Mouse (Mus musculus) midbrain, embryonic 11.5 days (tissue): ENCODE measurements around the gene Olfr811. TPM values are rescaled to one million over a fixed set of nuclear protein-coding genes. Genes with fewer than 3 reads are reported as not detected.

ENCODE experiments used
- polyA plus RNA-seq: library from polyadenylated mRNA; unstranded; fragments of >200 nt; fragmentation: Nextera tagmentation; extraction: Ambion mirVana; gene quantifications from 2 replicates; pipeline ENCODE4 v1.2.1, GENCODE M21; 2014

Gene Olfr811
- polyA plus RNA-seq, 1 experiment from 2014 or later, result not detected

Other genes starting within 250 kb of the Olfr811 start
- not detected in 2 replicates for gene Olfr794, start 236.7 kb downstream of the Olfr811 start, polyA plus RNA-seq
- not detected in 2 replicates for gene Olfr796, start 191.8 kb downstream of the Olfr811 start, polyA plus RNA-seq
- not detected in 2 replicates for gene Olfr798, start 176.5 kb downstream of the Olfr811 start, polyA plus RNA-seq
- gene Olfr799, start 166.9 kb downstream of the Olfr811 start, polyA plus RNA-seq, result not detected in 2 replicates
- not detected in 2 replicates for gene Olfr800, start 146.7 kb downstream of the Olfr811 start, polyA plus RNA-seq
- not detected in 2 replicates for gene Olfr801, start 130.5 kb downstream of the Olfr811 start, polyA plus RNA-seq
- gene Olfr802, start 116.2 kb downstream of the Olfr811 start, polyA plus RNA-seq, result not detected in 2 replicates
- not detected in 2 replicates for gene Olfr803, start 110.1 kb downstream of the Olfr811 start, polyA plus RNA-seq
- gene Olfr804, start 101.2 kb downstream of the Olfr811 start, polyA plus RNA-seq, result not detected in 2 replicates
- not detected in 2 replicates for gene Olfr805, start 75.0 kb downstream of the Olfr811 start, polyA plus RNA-seq
- not detected in 2 replicates for gene Olfr806, start 62.5 kb downstream of the Olfr811 start, polyA plus RNA-seq
- gene Olfr807, start 46.6 kb downstream of the Olfr811 start, polyA plus RNA-seq, result not detected in 2 replicates
- gene Olfr808, start 38.9 kb downstream of the Olfr811 start, polyA plus RNA-seq, result not detected in 2 replicates
- gene Olfr809, start 29.8 kb downstream of the Olfr811 start, polyA plus RNA-seq, result not detected in 2 replicates
- not detected in 2 replicates for gene Olfr810, start 9.5 kb downstream of the Olfr811 start, polyA plus RNA-seq
- gene Olfr812, start 41.7 kb upstream of the Olfr811 start, polyA plus RNA-seq, result not detected in 2 replicates
- not detected in 2 replicates for gene Olfr813, start 51.0 kb upstream of the Olfr811 start, polyA plus RNA-seq
- gene Olfr814, start 75.5 kb upstream of the Olfr811 start, polyA plus RNA-seq, result not detected in 2 replicates
- gene Olfr815, start 101.5 kb upstream of the Olfr811 start, polyA plus RNA-seq, result not detected in 2 replicates
- gene Olfr816, start 111.2 kb upstream of the Olfr811 start, polyA plus RNA-seq, result not detected in 2 replicates
- gene Olfr818, start 144.7 kb upstream of the Olfr811 start, polyA plus RNA-seq, result not detected in 2 replicates
- gene Olfr819, start 162.9 kb upstream of the Olfr811 start, polyA plus RNA-seq, result not detected in 2 replicates
- gene Olfr247, start 171.7 kb upstream of the Olfr811 start, polyA plus RNA-seq, result not detected in 2 replicates
- not detected in 2 replicates for gene Gm10310, start 180.7 kb upstream of the Olfr811 start, polyA plus RNA-seq
- gene Olfr820, start 208.2 kb upstream of the Olfr811 start, polyA plus RNA-seq, result not detected in 2 replicates
- not detected in 2 replicates for gene Olfr821, start 226.0 kb upstream of the Olfr811 start, polyA plus RNA-seq